12 mouse cellular contexts compared by ENCODE assay signal in genomic region chr12:111977138-111977537, GRCm38 (mm10). TPM values are rescaled to one million over a fixed set of nuclear protein-coding genes. Genes with fewer than 3 reads are reported as not detected.
A peak's percentile ranks its signal among the peaks of the same experiment; 100 is the strongest.
DNase-seq lines count a peak whose midpoint lies in the region; ATAC-seq and TF ChIP-seq lines count a peak whose summit lies in the region.
"Had no signal": no experiment of that assay in that cellular context is flagged by ENCODE, and none has a peak within 500 bp of the region (broad histone marks: within the 10 kb centered on the region; RNA-seq: fewer than 3 reads in every experiment).

No protein-coding gene starts in this region.

- H3K4me2 ChIP-seq in kidney, embryonic 15.5 days = no peak overlapping the region
- H3K4me2 ChIP-seq in forebrain, postnatal 0 days (ENCODE audit: low read depth) = no peak overlapping the region
- H3K4me2 ChIP-seq in lung, postnatal 0 days (replicated peaks; ENCODE audit: low read depth, low read length) = no peak overlapping the region

- H3K27me3 ChIP-seq in kidney, embryonic 15.5 days = peaks cover 8% of the 10 kb centered on the region
- H3K27me3 ChIP-seq in forebrain, postnatal 0 days (ENCODE audit: insufficient read depth, low read length) = no peaks in the 10 kb centered on the region
- no peaks in the 10 kb centered on the region for H3K27me3 ChIP-seq in lung, postnatal 0 days (replicated peaks; ENCODE audit: insufficient read depth, low read length)

- TF ChIP-seq EP300 in lung, postnatal 0 days (IDR thresholded peaks at IDR 0.05) = no peak

- TF ChIP-seq CTCF in forebrain, postnatal 0 days (IDR thresholded peaks at IDR 0.05; ENCODE audit: low read depth) = no peak
- no peak for TF ChIP-seq CTCF in lung, postnatal 0 days (IDR thresholded peaks at IDR 0.05)

- H3K4me1 ChIP-seq in kidney, embryonic 15.5 days = no peaks in the 10 kb centered on the region
- H3K4me1 ChIP-seq in forebrain, postnatal 0 days (ENCODE audit: insufficient read depth) = no peaks in the 10 kb centered on the region
- no peaks in the 10 kb centered on the region for H3K4me1 ChIP-seq in lung, postnatal 0 days (ENCODE audit: insufficient read depth, low read depth, low read length)

- H3K9ac ChIP-seq in kidney, embryonic 15.5 days = no peak overlapping the region
- H3K9ac ChIP-seq in forebrain, postnatal 0 days = no peak overlapping the region
- no peak overlapping the region for H3K9ac ChIP-seq in lung, postnatal 0 days (replicated peaks; ENCODE audit: low read depth)

- no peak overlapping the region for H3K4me3 ChIP-seq in kidney, embryonic 15.5 days (replicated peaks)
- H3K4me3 ChIP-seq in forebrain, postnatal 0 days (ENCODE audit: low read depth, low read length) = no peak overlapping the region
- no peak overlapping the region for H3K4me3 ChIP-seq in lung, postnatal 0 days (ENCODE audit: low read depth, low read length)

- WGBS in kidney, embryonic 15.5 days = 49% methylated on average over 6 of the region's 6 CpGs
- WGBS in forebrain, postnatal 0 days = 31% methylated on average over 6 of the region's 6 CpGs
- WGBS in lung, postnatal 0 days = 19% methylated on average over 6 of the region's 6 CpGs

- H3K27ac ChIP-seq in kidney, embryonic 15.5 days = no peak overlapping the region
- H3K27ac ChIP-seq in forebrain, postnatal 0 days (ENCODE audit: low read depth, low read length) = peak overlapping the region; percentile 54; the same call in 1 of the 2 replicates
- H3K27ac ChIP-seq in lung, postnatal 0 days (ENCODE audit: low read length) = no peak overlapping the region

- no peaks in the 10 kb centered on the region for H3K9me3 ChIP-seq in kidney, embryonic 15.5 days (replicated peaks)
- no peaks in the 10 kb centered on the region for H3K9me3 ChIP-seq in forebrain, postnatal 0 days (ENCODE audit: low read length)
- H3K9me3 ChIP-seq in lung, postnatal 0 days (ENCODE audit: low read length) = no peaks in the 10 kb centered on the region

- no peaks in the 10 kb centered on the region for H3K36me3 ChIP-seq in kidney, embryonic 15.5 days
- H3K36me3 ChIP-seq in forebrain, postnatal 0 days (ENCODE audit: insufficient read depth) = no peaks in the 10 kb centered on the region
- H3K36me3 ChIP-seq in lung, postnatal 0 days (ENCODE audit: insufficient read depth, low read length) = no peaks in the 10 kb centered on the region

- peak; percentile 18 for DNase-seq in kidney, adult 11 months
- DNase-seq in brain, adult 2 months (ENCODE audit: low read depth, low spot score) = peak; percentile 72
- DNase-seq in forebrain, postnatal 0 days = peak; percentile 63
- DNase-seq in lung, postnatal 0 days (ENCODE audit: low spot score) = peak; percentile 37
- no peak for DNase-seq in adrenal gland, adult (ENCODE audit: inconsistent age in 2 of 2, low spot score in 1 of 2)
- no peak for DNase-seq in thymus, postnatal 10 days (ENCODE audit: low spot score in 2 of 2)
- DNase-seq: adrenal gland, postnatal 10 days; cerebellum, adult 9-10 months had no signal

- ATAC-seq in kidney, embryonic 15.5 days (replicated peaks; ENCODE audit: low FRiP score) = no peak
- peak; percentile 73 for ATAC-seq in forebrain, postnatal 0 days
- ATAC-seq in lung, postnatal 0 days = peak; percentile 81

RNA-seq across cellular contexts. Expression of gene Rd3l, which starts 4.0 kb away (rescaled TPM):
- not detected in 2 replicates for polyA plus RNA-seq in kidney, embryonic 15.5 days (2015; fragmentation: Nextera tagmentation; extraction: Ambion mirVana)
- 0.31 and 0.33 TPM in 2 replicates for total RNA-seq in forebrain, postnatal 0 days (2014; rRNA removed)
- 0.30 and 0.94 TPM in 2 replicates for polyA plus RNA-seq in forebrain, postnatal 0 days (2015; fragmentation: Nextera tagmentation; extraction: Ambion mirVana)
- polyA plus RNA-seq in lung, postnatal 0 days (2015; fragmentation: Nextera tagmentation; extraction: Ambion mirVana) = not detected in 2 replicates
- total RNA-seq: adrenal gland, postnatal 10 days; left cerebral cortex, adult 8-10 months had no signal
- polyA plus RNA-seq: neural tube, embryonic 11.5 days; spleen, adult 2 months had no signal

RNA-seq across cellular contexts. Expression of gene Tdrd9, which starts 5.8 kb away (rescaled TPM):
- polyA plus RNA-seq in kidney, embryonic 15.5 days (2015; fragmentation: Nextera tagmentation; extraction: Ambion mirVana) = 0.47 and 0.57 TPM in 2 replicates
- total RNA-seq in forebrain, postnatal 0 days (2014; rRNA removed) = 0.29 and 0.54 TPM in 2 replicates
- 0.23 and 0.35 TPM in 2 replicates for polyA plus RNA-seq in forebrain, postnatal 0 days (2015; fragmentation: Nextera tagmentation; extraction: Ambion mirVana)
- 0.02 and 0.05 TPM in 2 replicates for polyA plus RNA-seq in lung, postnatal 0 days (2015; fragmentation: Nextera tagmentation; extraction: Ambion mirVana)
- polyA plus RNA-seq: spleen, adult 2 months had no signal

RNA-seq across cellular contexts. Expression of gene Atp5mpl, which starts 10.4 kb away (rescaled TPM):
- polyA plus RNA-seq in kidney, embryonic 15.5 days (2015; fragmentation: Nextera tagmentation; extraction: Ambion mirVana) = 785 and 879 TPM in 2 replicates
- total RNA-seq in forebrain, postnatal 0 days (2014; rRNA removed) = 313 and 545 TPM in 2 replicates
- 765 and 965 TPM in 2 replicates for polyA plus RNA-seq in forebrain, postnatal 0 days (2015; fragmentation: Nextera tagmentation; extraction: Ambion mirVana)
- 400 and 463 TPM in 2 replicates for polyA plus RNA-seq in lung, postnatal 0 days (2015; fragmentation: Nextera tagmentation; extraction: Ambion mirVana)

Comparison
In these comparisons a context has a peak if more than half of its experiments do, and no peak if none do; other contexts are left out.
1. DNase-seq: peak in kidney, adult 11 months (single experiment), brain, adult 2 months (single experiment), forebrain, postnatal 0 days (single experiment) and lung, postnatal 0 days (single experiment); none in adrenal gland, adult (0 of 2) and thymus, postnatal 10 days (0 of 2).